Mouse (Mus musculus): Measurements from ENCODE around the gene Pdcd2. TPM values are rescaled to one million over a fixed set of nuclear protein-coding genes. Genes with fewer than 3 reads are reported as not detected.

Gene Pdcd2
- polyA plus RNA-seq, 1 experiment from 2014 or later, result 42.6 TPM

Other genes with a start within 250 kb of the Pdcd2 start
- 13.0 and 13.6 TPM in 2 replicates for gene Dll1, start 150.4 kb downstream of the Pdcd2 start, polyA plus RNA-seq (2015; fragmentation: Nextera tagmentation; extraction: Ambion mirVana)
- 27.8 and 28.8 TPM in 2 replicates for gene Fam120b, start 131.1 kb downstream of the Pdcd2 start, polyA plus RNA-seq (2015; fragmentation: Nextera tagmentation; extraction: Ambion mirVana)
- gene Psmb1, start 27.6 kb downstream of the Pdcd2 start, polyA plus RNA-seq (2015; fragmentation: Nextera tagmentation; extraction: Ambion mirVana), result 227 and 231 TPM in 2 replicates
- 38.0 and 39.8 TPM in 2 replicates for gene Tbp, start 27.4 kb downstream of the Pdcd2 start, polyA plus RNA-seq (2015; fragmentation: Nextera tagmentation; extraction: Ambion mirVana)
- gene Prdm9, start 37.1 kb upstream of the Pdcd2 start, polyA plus RNA-seq (2015; fragmentation: Nextera tagmentation; extraction: Ambion mirVana), result 1.7 and 2.3 TPM in 2 replicates
- gene Chd1, start 177.7 kb upstream of the Pdcd2 start, polyA plus RNA-seq (2015; fragmentation: Nextera tagmentation; extraction: Ambion mirVana), result 11.8 and 14.6 TPM in 2 replicates